Mouse (Mus musculus): ENCODE results near the gene Nlrp3.
"Not testable (repeated sequence)": the region's sequence is repeated elsewhere in the genome, so short reads cannot be mapped to it uniquely, and the experiment has no call there.

Gene Nlrp3

GRCm38 (mm10) chr11:59537218-59538130 lies 3.9 kb upstream of the Nlrp3 start:
- DNase-seq, result no peak

DNA sequence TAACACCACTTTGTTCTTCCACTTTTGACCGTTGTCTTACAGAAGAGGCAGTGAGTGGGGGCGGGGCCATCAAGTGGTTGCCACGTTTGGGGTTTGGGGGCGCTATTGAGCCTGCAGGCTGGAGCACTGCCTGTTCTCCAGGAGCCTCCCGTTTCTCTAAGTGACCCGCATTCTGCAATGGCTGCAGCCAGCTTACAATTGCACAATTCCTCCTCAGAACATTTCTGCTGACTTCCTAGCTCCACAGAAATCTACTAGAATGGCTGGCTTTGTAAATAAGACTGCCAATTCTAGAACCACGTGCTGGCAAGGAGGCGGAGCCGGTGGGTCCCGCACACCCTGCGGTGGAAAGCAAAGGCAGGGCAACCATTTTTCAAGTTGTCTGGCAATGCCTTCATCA lies 3.0 kb upstream of the Nlrp3 start:
- peak; percentile 51 for DNase-seq

GRCm38 (mm10) chr11:59540123-59540522 lies 1.2 kb upstream of the Nlrp3 start:
- no peak for DNase-seq

- DNase-seq, result no peak
These were observed 1.1 kb downstream of the Nlrp3 start for GRCm38 (mm10) chr11:59542442-59542841.

DNA sequence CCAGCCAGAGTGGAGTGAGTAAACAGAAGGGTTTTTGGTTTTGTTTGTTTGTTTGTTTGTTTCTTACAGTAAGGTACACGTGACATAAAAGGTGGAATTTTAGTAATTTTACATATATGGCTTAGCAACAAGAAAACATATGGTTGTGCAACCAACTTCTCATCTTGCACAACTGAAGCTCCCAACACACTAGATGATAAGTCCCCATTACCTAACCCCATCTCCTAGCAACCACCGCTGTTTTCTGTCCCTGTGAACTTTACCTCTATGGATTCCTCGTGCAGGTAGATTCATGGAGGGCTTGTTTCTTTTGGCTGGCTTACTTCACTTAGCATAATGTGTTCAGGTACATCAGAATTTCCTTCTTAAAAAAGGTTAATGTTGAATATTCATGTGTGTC lies 2.0 kb downstream of the Nlrp3 start:
- DNase-seq, result no peak

- DNase-seq, result no peak
These were observed 2.6 kb downstream of the Nlrp3 start for GRCm38 (mm10) chr11:59544005-59544404.

GRCm38 (mm10) chr11:59554127-59554526 lies 12.8 kb downstream of the Nlrp3 start:
- no peak for DNase-seq

DNA sequence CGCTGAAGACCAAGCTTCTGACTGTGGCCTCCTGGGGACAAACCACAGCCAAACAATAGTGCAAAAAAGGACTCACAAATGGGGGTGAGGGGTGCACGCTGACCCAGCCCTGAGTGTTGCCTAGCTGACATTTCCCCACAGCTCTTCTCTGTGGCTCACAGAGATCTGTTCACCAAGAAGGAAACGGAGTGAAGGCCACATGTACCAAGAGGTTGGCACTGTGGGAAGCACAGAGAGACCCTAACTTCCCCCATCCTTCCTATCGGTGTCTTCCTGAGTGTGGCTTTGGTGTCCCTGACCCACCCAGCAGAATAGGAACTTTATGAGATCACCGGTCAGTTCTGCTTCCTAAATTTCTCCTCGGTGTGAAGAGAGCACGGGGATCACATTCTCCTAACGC lies 13.2 kb downstream of the Nlrp3 start:
- no peak for DNase-seq

DNA sequence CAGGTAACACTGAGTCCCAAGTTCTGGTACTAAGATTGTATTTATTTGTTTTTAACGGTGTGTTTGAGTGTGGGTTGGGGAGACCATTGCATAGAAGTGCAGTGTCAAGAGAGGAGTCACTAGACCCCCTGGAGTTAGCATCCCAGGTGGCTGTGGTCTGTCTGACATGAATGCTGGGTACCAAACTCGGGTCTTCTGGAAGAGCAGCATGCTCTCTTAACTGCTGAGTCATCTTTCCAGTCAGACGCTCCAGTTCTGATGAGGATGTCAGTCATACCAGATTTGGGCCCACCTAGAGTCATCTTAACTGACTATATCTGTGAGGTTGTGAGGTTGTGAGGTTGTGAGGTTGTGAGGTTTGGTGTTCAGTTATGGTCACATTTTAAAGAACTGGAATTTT lies 19.5 kb downstream of the Nlrp3 start:
- DNase-seq, result no peak

DNA sequence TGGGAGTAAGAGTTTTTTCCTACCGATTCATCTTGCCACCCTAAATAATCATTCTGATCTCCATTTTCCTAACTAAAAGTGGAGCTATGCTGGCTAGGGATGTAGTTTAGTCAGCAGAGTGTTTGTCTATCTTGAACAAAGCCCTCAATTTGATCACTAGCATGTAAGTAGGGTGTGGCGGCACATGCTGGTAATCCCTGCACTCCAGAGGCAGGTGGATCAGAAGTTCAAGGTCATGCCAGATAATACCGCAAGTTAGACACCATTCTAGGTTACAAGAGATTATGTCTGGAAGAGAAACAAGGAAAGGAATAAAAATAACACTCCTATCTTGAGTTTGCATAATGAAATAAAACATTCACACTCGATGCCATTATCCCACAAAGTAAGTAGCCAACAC lies 21.0 kb downstream of the Nlrp3 start:
- no peak for DNase-seq

DNA sequence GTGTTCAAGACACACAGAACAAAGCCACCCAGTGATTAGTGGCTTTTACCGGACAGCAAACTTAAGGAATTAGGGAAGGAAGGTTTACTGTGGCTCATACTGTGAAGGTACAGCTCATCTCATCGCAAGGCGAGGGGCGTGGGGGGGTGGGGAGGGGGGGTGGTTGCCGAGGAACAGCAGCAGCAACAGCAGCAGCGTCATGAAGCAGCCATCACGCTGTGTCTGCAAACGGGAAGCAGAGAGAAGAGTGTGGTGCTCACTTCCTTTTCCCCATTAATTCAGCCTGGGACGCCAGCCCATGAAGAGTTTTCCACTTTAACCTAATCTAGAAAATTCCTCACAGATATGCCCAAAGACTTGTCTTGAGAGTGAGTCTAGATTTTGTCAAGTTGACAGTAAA lies 21.5 kb downstream of the Nlrp3 start:
- DNase-seq, result no peak

GRCm38 (mm10) chr11:59569306-59569705 lies 27.9 kb downstream of the Nlrp3 start:
- DNase-seq, result no peak

- no peak for DNase-seq
These were observed 34.4 kb downstream of the Nlrp3 start for GRCm38 (mm10) chr11:59575726-59576125.

GRCm38 (mm10) chr11:59576135-59576534 lies 34.8 kb downstream of the Nlrp3 start, which contains the start of gene Olfr222:
Olfr222 (minus strand) TSS chr11:59576235.
- DNase-seq, result not testable (repeated sequence)

DNA sequence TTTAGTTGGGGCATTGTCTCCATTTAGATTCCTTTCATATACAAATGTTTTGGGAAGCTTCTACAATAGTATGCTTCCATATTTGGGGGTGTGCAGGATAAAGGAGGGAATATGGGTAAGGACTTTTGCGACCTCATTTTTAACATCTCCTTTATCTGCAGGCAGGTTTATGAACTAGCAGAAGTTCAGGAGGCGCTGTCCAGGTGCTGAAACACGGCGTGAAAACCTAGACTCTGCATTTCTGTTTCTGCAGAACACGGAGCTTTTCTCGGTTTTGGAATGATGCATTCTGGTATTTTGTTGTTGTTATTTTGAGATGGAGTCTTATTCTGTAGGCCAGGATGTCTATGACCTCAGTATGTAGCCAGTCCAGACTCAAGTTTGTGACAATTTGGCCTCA lies 43.2 kb downstream of the Nlrp3 start:
- no peak for DNase-seq

DNA sequence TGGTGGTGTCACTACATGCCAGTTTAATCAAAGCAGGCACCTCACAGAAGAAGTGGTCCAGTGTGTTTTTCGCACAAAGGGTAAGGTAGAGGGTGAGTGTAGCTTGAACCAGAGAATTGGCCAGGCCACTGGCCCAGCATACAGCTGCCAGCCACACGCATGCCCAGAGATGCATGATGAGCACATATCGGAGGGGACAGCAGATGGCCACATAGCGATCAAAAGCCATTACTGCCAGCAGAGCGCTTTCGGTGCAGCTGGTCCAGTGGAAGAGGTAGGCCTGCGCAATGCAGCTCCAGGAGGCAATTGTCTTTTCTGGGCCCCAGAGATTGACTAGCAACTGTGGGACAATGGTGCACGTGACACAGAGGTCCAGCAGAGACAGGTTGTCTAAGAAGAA lies 48.1 kb downstream of the Nlrp3 start:
- no peak for DNase-seq

- no peak for DNase-seq
These were observed 51.8 kb downstream of the Nlrp3 start, which contains the start of gene Olfr223 for GRCm38 (mm10) chr11:59593189-59593588. Olfr223 (minus strand) TSS chr11:59593289.

DNA sequence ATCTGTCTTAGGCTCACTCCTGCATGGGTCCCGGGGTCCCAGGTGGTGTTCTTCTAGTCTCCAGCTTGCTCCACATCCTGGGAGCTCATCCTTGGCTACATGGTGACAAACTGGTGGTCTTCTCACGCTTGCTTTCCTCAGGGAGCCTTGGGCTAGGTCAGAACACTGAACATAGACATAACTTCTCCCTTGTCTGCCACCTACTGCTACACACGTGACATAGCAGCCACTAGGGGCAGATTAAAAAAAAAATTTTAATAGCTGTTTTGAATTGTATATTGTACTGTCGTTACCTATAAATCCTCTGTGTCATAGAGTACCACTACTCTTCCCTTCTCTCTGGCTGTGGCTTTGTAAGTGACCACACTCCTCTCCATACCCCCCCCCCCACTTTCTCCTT lies 54.7 kb downstream of the Nlrp3 start:
- no peak for DNase-seq

- DNase-seq, result no peak
These were observed 55.6 kb downstream of the Nlrp3 start for GRCm38 (mm10) chr11:59596950-59597349.

- DNase-seq, result no peak
These were observed 57.8 kb downstream of the Nlrp3 start for GRCm38 (mm10) chr11:59599211-59599610.

GRCm38 (mm10) chr11:59600872-59601271 lies 59.5 kb downstream of the Nlrp3 start:
- no peak for DNase-seq

- DNase-seq, result no peak
These were observed 60.9 kb downstream of the Nlrp3 start for GRCm38 (mm10) chr11:59602287-59602686.

DNA sequence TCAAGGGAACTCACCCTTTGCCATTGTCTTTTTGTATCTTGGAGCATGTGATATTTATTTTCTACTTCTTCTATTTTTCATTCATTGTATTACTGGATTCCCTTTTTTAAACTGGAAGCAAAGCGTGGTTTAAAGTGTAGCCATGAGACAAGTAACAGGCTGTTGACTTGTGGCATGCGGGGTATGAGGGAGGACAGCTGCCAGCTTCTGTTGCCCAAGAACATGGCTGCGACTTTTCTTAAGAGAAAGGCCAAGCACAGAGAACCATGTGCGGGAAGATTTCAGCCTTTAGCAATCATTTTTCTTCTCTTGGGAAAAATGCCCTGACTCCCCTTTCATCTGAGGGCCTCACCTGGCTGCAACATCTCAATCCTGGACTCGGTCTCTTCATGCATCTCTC lies 70.3 kb downstream of the Nlrp3 start:
- DNase-seq, result no peak

GRCm38 (mm10) chr11:59614120-59614519 lies 72.8 kb downstream of the Nlrp3 start:
- peak; percentile 16 for DNase-seq
